Mouse (Mus musculus) limb, embryonic 11.5 days (tissue): ENCODE measurements around the gene Arhgef11. TPM values are rescaled to one million over a fixed set of nuclear protein-coding genes. Genes with fewer than 3 reads are reported as not detected.

Experiments
- ATAC-seq: fragments of 200-750 bp; cut with Nextera tagmentation; 2 replicates; pipeline ENCODE4 v1.8.0; 2017; ENCODE audit warnings: low read depth; ENCODE audit not compliant: insufficient number of reproducible peaks, low FRiP score, low TSS enrichment
- DNase-seq: peaks from one replicate; pipeline ENCODE4 v3.0.0-alpha.2; 2015; ENCODE audit warnings: low spot score
- H3K27ac ChIP-seq: fragments of 300-500 bp; sonication (generic); replicated peaks from 2 replicates; pipeline ENCODE4 v1.5.1; 2014; ENCODE audit warnings: low read depth, mild to moderate bottlenecking, low read length
- H3K27me3 ChIP-seq: fragments of 300-500 bp; sonication (generic); 2 replicates; pipeline ENCODE4 v1.6.1; 2014; ENCODE audit warnings: mild to moderate bottlenecking, low read length, mixed read lengths; ENCODE audit not compliant: control insufficient read depth, insufficient read depth
- H3K36me3 ChIP-seq: fragments of 300-500 bp; sonication (generic); 2 replicates; pipeline ENCODE4 v1.6.1; 2014; ENCODE audit warnings: mild to moderate bottlenecking, low read length, moderate library complexity, mixed read lengths; ENCODE audit not compliant: control insufficient read depth, insufficient read depth
- H3K4me1 ChIP-seq: fragments of 300-500 bp; sonication (generic); 2 replicates; pipeline ENCODE4 v1.6.1; 2014; ENCODE audit warnings: low read length, mixed read lengths; ENCODE audit not compliant: control insufficient read depth, insufficient read depth
- H3K4me2 ChIP-seq: fragments of 300-500 bp; sonication (generic); 2 replicates; pipeline ENCODE4 v1.6.1; 2014; ENCODE audit warnings: low read depth, mild to moderate bottlenecking, moderate library complexity; ENCODE audit not compliant: severe bottlenecking
- H3K4me3 ChIP-seq: fragments of 300-500 bp; sonication (generic); 2 replicates; pipeline ENCODE4 v1.5.1; 2014; ENCODE audit warnings: low read depth, low read length
- H3K9ac ChIP-seq: fragments of 300-500 bp; sonication (generic); 2 replicates; pipeline ENCODE4 v1.6.1; 2014; ENCODE audit warnings: mild to moderate bottlenecking, low read length
- H3K9me3 ChIP-seq: fragments of 300-500 bp; sonication (generic); 2 replicates; pipeline ENCODE4 v1.6.1; 2016; ENCODE audit warnings: low read length; ENCODE audit not compliant: control insufficient read depth
- WGBS: fragments of 180-500 bp; shearing (Covaris S2); extraction: QIAGEN DNeasy Blood & Tissue Kit; methylation state at CpG from one replicate; pipeline ENCODE4 v1.1.7; 2014; 5-methylcytosine and 5-hydroxymethylcytosine counted together
- polyA plus RNA-seq: library from polyadenylated mRNA; unstranded; fragments of >200 nt; fragmentation: Nextera tagmentation; extraction: Ambion mirVana; gene quantifications from 2 replicates; pipeline ENCODE4 v1.2.1, GENCODE M21; 2014

Arhgef11 gene
- polyA plus RNA-seq, 1 experiment from 2014 or later: 16.2 TPM

DNA sequence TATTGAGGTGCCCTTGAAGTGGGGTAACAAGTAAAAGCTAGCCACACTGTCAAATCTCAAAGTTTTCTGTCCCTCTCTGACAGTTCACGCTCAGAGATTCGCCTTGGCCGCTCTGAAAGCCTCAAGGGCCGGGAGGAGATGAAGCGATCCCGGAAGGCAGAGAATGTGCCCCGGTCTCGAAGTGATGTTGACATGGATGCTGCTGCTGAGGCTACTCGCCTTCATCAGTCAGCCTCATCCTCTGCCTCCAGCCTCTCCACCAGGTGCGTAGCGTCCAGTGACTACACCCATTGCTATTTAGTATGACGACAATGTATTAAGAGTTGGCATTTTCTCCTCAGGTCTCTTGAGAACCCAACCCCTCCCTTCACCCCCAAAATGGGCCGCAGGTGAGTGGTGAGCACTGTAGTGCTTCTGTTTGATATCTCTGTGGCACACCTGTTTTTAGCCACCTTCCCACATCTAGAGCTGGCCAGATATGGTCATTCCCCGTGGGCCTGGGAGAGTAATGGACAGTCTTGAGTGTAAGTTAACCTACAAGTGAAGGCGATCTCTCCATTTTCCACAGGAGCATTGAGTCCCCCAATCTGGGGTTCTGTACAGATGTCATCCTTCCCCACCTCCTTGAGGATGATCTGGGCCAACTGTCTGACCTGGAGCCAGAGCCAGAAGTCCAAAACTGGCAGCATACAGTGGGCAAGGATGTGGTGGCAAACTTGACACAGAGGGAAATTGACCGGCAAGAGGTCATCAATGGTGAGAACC lies 108.2 kb downstream of the Arhgef11 start:
- Histone ChIP-seq H3K27me3 (no peaks in the 10 kb centered on the region), H3K9me3 (no peaks in the 10 kb centered on the region), H3K4me3 (no peak overlapping the region), H3K4me2 (no peak overlapping the region), H3K27ac (no peak overlapping the region), H3K4me1 (no peaks in the 10 kb centered on the region), H3K9ac (no peak overlapping the region), H3K36me3 (peaks cover 5% of the 10 kb centered on the region; the same call in 1 of the 2 replicates)
- ATAC-seq: no peak
- WGBS: 95% methylated on average over 16 of the region's 16 CpGs
- DNase-seq: no peak

DNA sequence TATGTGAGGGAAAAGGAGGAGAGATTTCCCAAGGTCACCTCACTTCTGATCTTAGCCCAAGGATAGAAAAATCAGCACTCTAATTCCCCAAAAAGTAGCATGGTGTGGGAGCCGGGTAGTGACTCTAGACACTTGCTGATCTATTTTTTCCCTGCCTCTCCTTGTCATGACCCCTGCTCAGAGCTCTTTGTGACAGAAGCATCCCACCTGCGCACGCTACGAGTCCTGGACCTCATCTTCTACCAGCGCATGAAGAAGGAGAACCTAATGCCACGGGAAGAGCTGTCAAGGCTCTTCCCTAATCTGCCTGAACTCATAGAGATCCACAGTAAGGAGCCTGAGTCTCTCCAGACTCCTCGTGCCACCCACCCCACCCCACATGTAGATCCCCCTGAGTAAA lies 108.8 kb downstream of the Arhgef11 start:
- 97% methylated on average over 7 of the region's 7 CpGs for WGBS
- ATAC-seq: no peak
- Histone ChIP-seq H3K9me3 (no peaks in the 10 kb centered on the region), H3K27me3 (no peaks in the 10 kb centered on the region), H3K4me3 (no peak overlapping the region), H3K4me1 (no peaks in the 10 kb centered on the region), H3K4me2 (no peak overlapping the region), H3K9ac (no peak overlapping the region), H3K36me3 (peaks cover 7% of the 10 kb centered on the region; the same call in 1 of the 2 replicates), H3K27ac (no peak overlapping the region)
- DNase-seq: no peak

DNA sequence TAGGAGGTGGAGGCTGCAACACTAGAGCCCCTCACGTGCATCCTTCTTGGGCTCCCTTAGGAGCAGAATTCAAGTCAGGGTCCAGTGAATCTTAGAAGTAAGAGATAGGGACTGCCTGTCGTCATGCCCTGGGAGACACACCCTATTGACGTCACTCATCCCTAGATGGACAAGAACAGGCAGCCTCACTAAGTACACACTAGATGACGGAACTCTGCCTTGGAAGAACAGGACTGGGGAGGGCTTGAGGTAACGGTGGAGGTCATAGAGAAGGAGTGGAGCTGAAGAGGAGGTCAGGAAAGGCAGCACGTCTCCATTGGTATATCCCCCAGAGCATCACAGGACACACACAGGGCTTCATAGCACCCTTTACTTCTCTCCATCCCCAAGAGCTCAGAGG lies 111.3 kb downstream of the Arhgef11 start:
- WGBS: 90% methylated on average over 6 of the region's 6 CpGs
- Histone ChIP-seq H3K4me2 (no peak overlapping the region), H3K27ac (no peak overlapping the region), H3K4me1 (no peaks in the 10 kb centered on the region), H3K4me3 (no peak overlapping the region), H3K36me3 (peaks cover 12% of the 10 kb centered on the region; the same call in 1 of the 2 replicates), H3K9me3 (no peaks in the 10 kb centered on the region), H3K9ac (no peak overlapping the region), H3K27me3 (no peaks in the 10 kb centered on the region)
- DNase-seq: no peak
- ATAC-seq: no peak

DNA sequence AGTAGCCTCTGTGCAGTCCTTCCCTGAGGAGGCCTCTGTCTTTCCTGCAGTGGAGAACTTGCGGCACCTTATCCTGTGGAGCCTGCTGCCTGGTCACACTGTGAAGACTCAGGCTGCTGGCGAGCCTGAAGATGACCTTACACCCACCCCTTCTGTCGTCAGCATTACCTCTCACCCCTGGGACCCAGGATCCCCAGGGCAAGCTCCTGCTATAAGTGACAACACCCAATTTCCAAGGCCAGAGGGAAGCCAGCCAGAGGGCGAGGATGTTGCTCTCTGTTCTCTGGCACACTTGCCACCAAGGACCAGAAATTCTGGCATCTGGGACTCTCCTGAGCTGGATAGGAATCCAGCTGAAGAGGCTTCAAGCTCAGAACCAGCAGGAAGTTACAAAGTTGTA lies 115.7 kb downstream of the Arhgef11 start:
- 67% methylated on average over 4 of the region's 4 CpGs for WGBS
- H3K9ac ChIP-seq: no peak overlapping the region
- ATAC-seq: no peak

DNA sequence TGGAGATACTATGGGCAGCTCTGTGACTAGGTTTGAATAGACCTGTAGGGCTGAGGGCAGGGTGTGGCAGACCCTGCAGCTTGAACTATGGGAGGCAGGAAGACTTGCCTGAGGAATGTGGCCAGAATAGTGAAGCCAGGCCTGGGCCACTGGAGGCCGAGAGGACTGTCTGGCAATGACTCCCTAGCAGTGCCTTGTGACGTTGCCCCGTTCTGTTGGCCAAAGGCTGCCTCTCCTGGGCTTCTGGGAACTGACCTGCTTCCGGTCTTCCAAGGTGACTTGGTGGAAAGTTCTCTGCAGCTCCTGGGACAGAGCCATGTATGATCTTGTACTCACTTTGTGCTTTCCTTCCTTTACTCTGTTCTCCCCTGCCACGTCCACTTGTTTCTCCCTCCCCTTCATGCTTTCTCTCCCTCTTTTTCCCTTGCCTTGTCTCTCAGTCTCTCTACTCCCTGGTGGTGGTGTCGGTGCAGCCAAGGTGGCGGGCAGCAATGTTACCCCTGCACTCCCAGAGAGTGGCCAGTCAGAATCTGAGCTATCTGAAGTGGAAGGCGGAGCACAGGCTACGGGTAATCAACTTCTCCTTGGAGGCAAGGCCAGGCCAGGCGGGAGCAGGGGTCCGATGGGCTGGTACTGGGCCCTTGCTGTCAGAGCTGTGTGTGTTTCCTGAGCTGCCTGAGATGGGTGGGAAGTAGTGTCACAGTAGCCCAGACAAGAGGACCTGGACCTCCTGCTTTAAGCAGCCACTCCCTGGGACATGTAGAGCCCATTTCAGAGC lies 116.8 kb downstream of the Arhgef11 start:
- Histone ChIP-seq H3K4me2 (no peak overlapping the region), H3K9ac (no peak overlapping the region), H3K9me3 (no peaks in the 10 kb centered on the region), H3K4me3 (no peak overlapping the region), H3K36me3 (peaks cover 17% of the 10 kb centered on the region), H3K4me1 (no peaks in the 10 kb centered on the region), H3K27me3 (no peaks in the 10 kb centered on the region), H3K27ac (no peak overlapping the region)
- no peak for DNase-seq
- 87% methylated on average over 11 of the region's 11 CpGs for WGBS
- no peak for ATAC-seq

More for the DNA sequence above, 115.7 kb downstream of the Arhgef11 start:
- no peak overlapping the region for H3K4me2 ChIP-seq
- H3K9me3 ChIP-seq: no peaks in the 10 kb centered on the region
- no peak overlapping the region for H3K27ac ChIP-seq
- no peaks in the 10 kb centered on the region for H3K27me3 ChIP-seq
- DNase-seq: no peak
- peaks cover 21% of the 10 kb centered on the region for H3K36me3 ChIP-seq
- no peak overlapping the region for H3K4me3 ChIP-seq
- no peaks in the 10 kb centered on the region for H3K4me1 ChIP-seq

DNA sequence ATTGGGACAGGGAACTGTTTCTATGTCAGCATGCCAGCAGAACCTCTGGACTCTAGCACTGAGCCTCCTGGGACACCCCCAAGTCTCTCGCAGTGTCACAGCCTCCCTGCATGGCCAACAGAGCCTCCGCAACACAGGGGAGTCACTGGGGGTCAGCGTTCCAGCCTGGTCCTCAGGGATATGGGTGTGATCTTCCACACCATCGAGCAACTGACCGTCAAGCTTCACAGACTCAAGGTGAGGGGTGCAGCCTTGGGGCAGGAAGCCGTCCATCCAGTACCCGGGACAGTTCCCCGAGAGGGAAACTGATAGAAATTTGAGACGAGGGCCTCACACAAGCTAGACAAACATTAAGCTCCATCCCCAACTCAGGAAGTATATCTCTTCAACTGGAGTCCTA lies 118.0 kb downstream of the Arhgef11 start:
- Histone ChIP-seq H3K36me3 (peaks cover 17% of the 10 kb centered on the region), H3K4me1 (no peaks in the 10 kb centered on the region), H3K9ac (no peak overlapping the region), H3K27ac (no peak overlapping the region), H3K27me3 (no peaks in the 10 kb centered on the region), H3K4me2 (no peak overlapping the region), H3K4me3 (no peak overlapping the region), H3K9me3 (no peaks in the 10 kb centered on the region)
- ATAC-seq (no peak), DNase-seq (no peak)
- WGBS: 78% methylated on average over 9 of the region's 9 CpGs

DNA sequence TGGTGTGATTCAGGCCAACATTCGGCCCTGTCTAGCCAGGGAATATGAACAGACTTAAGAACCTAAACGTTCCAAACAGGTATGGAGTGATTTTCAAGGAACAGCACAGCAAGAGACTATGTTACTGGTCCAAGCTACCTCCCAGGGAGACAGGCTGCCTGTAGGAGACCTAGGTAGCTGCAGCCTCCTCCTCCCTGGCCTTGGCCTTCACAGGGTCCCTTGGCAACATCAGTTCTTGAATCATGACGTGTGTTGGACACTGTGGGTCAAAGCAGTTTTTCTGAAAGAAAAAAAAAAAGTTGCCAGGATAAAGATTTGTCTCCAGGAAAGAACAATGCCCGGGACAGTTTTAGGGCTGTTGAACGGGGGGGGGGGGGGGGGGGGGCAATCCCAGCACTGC lies 121.5 kb downstream of the Arhgef11 start:
- H3K9me3 ChIP-seq: no peaks in the 10 kb centered on the region
- H3K27me3 ChIP-seq: no peaks in the 10 kb centered on the region
- no peak overlapping the region for H3K4me3 ChIP-seq
- DNase-seq: no peak
- no peaks in the 10 kb centered on the region for H3K4me1 ChIP-seq
- 86% methylated on average over 5 of the region's 5 CpGs for WGBS
- H3K27ac ChIP-seq: no peak overlapping the region
- H3K9ac ChIP-seq: no peak overlapping the region
- no peak for ATAC-seq
- H3K4me2 ChIP-seq: no peak overlapping the region
- H3K36me3 ChIP-seq: peaks cover 11% of the 10 kb centered on the region; the same call in 1 of the 2 replicates

DNA sequence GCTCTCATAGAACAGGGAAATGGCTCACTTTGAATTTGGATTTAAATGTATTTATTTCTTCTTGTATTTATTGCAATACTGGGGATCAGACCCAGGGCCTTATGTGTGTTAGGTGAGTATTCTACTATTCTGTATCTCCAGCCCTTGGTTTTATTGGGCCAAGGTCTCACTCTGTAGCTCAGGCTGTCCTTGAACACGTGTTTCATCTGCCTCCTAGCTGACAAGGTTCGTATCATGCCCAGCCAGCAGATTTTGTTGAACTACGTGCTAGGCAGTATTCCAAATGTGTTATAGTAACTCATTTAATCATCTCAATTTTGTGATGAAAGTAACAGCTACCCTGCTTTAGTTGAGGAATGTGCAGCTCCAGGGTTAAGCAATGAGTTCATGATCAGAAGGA lies 124.7 kb downstream of the Arhgef11 start:
- 80% methylated on average over 3 of the region's 3 CpGs for WGBS
- peaks cover 5% of the 10 kb centered on the region; the same call in 1 of the 2 replicates for H3K36me3 ChIP-seq
- no peaks in the 10 kb centered on the region for H3K9me3 ChIP-seq
- H3K4me1 ChIP-seq: peaks cover 13% of the 10 kb centered on the region
- H3K4me3 ChIP-seq: no peak overlapping the region
- no peaks in the 10 kb centered on the region for H3K27me3 ChIP-seq
- no peak overlapping the region for H3K27ac ChIP-seq
- H3K4me2 ChIP-seq: no peak overlapping the region
- DNase-seq (no peak), ATAC-seq (no peak)
- no peak overlapping the region for H3K9ac ChIP-seq
